18 mouse cellular contexts compared by ENCODE assay signal in the genomic region with DNA sequence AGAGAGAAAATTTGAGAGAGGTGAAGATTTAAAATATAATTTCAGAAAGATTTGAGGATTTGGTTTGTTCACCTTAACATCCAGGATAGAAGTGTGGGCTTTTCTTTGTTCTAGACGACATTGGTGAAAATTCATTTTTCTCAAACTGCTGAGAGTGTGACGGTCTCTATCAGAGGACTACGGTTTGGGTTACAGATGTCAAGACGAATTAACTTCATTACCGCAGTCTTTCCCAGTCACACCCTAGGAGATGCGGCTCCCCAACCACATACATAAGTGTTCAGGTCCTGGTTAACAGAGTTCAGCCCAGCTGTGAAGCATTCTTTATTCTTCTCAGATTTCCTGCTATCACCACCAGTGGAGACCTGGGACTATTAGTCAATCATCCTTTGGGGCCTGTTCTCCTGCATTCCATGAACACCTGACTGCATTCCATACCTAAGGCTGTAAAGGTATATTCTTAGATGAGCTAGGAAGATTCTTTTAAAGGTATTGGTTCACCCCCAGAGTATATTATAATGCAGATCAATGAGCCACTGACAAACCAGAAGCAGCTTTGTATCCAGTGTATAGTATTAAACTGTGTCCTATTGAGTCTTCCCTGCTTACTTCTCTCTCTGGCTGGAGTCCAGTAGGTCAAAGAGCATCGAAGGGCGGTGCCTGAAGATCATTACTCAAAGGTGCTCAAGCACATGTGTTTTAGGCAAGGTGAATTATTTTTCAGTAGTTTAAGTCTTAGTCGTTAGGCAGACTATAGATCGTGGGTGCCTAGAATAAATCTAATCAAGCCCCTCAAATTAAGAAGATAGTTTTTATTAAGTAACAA.
DNase-seq lines count a peak whose midpoint lies in the region; ATAC-seq and TF ChIP-seq lines count a peak whose summit lies in the region.
"Had no signal": no experiment of that assay in that cellular context is flagged by ENCODE, and none has a peak within 500 bp of the region (broad histone marks: within the 10 kb centered on the region; RNA-seq: fewer than 3 reads in every experiment).

No protein-coding gene starts in this region.

- no peaks in the 10 kb centered on the region for H3K36me3 ChIP-seq in liver, adult 2 months (ENCODE audit: control insufficient read depth, insufficient read depth, low read length)
- no peaks in the 10 kb centered on the region for H3K36me3 ChIP-seq in embryonic facial prominence, embryonic 14.5 days (ENCODE audit: control insufficient read depth, insufficient read depth, low read length)
- H3K36me3 ChIP-seq: embryonic facial prominence, embryonic 15.5 days; midbrain, embryonic 15.5 days had no signal

- peak; percentile 6 for DNase-seq in liver, adult 2 months (ENCODE audit: extremely low read depth, low read depth, low spot score)
- DNase-seq in liver = no peak
- DNase-seq in R1 (ENCODE audit: low read depth, low spot score) = peak; percentile 89
- DNase-seq in embryonic facial prominence, embryonic 14.5 days (ENCODE audit: low spot score) = peak; percentile 39
- peak; percentile 62 for DNase-seq in kidney, postnatal 14 days
- no peak for DNase-seq in cerebellum, postnatal 36 days
- DNase-seq: adrenal gland, adult 2 months; cerebellum, adult 9-10 months; heart, postnatal 10 days; left cerebral cortex, postnatal 4 days; lung, adult 2 months; right cerebral cortex, postnatal 4 days had no signal

- H3K4me2 ChIP-seq in embryonic facial prominence, embryonic 14.5 days (ENCODE audit: low read depth, low read length) = no peak overlapping the region
- H3K4me2 ChIP-seq: embryonic facial prominence, embryonic 15.5 days; heart, embryonic 11.5 days; liver, embryonic 11.5 days; midbrain, embryonic 15.5 days had no signal

- no peak for TF ChIP-seq POLR2A in liver, adult 2 months (IDR thresholded peaks at IDR 0.05; ENCODE audit: extremely low read depth, insufficient read depth, low read length)

- H3K27me3 ChIP-seq in liver, adult 2 months (ENCODE audit: control insufficient read depth, insufficient read depth, low read length) = no peaks in the 10 kb centered on the region
- no peaks in the 10 kb centered on the region for H3K27me3 ChIP-seq in embryonic facial prominence, embryonic 14.5 days (replicated peaks; ENCODE audit: control insufficient read depth, insufficient read depth, low read length)
- H3K27me3 ChIP-seq: embryonic facial prominence, embryonic 15.5 days; midbrain, embryonic 15.5 days had no signal

- no peak for TF ChIP-seq CTCF in liver, adult 2 months (IDR thresholded peaks at IDR 0.05; ENCODE audit: low read depth, low read length)

- H3K27ac ChIP-seq in liver, adult 2 months (replicated peaks; ENCODE audit: insufficient read depth, low read depth, low read length) = no peak overlapping the region
- no peak overlapping the region for H3K27ac ChIP-seq in embryonic facial prominence, embryonic 14.5 days (replicated peaks; ENCODE audit: low read depth, low read length)
- H3K27ac ChIP-seq: embryonic facial prominence, embryonic 15.5 days; midbrain, embryonic 15.5 days had no signal

- 87% methylated on average over 10 of the region's 10 CpGs for WGBS in liver, adult 2 months
- WGBS in embryonic facial prominence, embryonic 14.5 days = 56% methylated on average over 10 of the region's 10 CpGs

- H3K4me3 ChIP-seq in liver, adult 2 months (ENCODE audit: insufficient read depth, low read depth, low read length) = no peak overlapping the region
- H3K4me3 ChIP-seq in embryonic facial prominence, embryonic 14.5 days (ENCODE audit: low read depth, low read length) = no peak overlapping the region
- H3K4me3 ChIP-seq: embryonic facial prominence, embryonic 15.5 days; midbrain, embryonic 15.5 days had no signal

- peaks cover 6% of the 10 kb centered on the region; the same call in 1 of the 2 replicates for H3K9me3 ChIP-seq in embryonic facial prominence, embryonic 14.5 days (ENCODE audit: control insufficient read depth, low read length)
- H3K9me3 ChIP-seq: embryonic facial prominence, embryonic 15.5 days; midbrain, embryonic 15.5 days had no signal

- peak; percentile 33; the same call in 1 of the 2 replicates for ATAC-seq in embryonic facial prominence, embryonic 14.5 days (ENCODE audit: low read depth)
- no peak for ATAC-seq in megakaryocyte progenitor cell, adult 5-6 weeks (replicated peaks; ENCODE audit: poor library complexity)
- ATAC-seq: forebrain, embryonic 16.5 days; midbrain, embryonic 15.5 days had no signal

- no peaks in the 10 kb centered on the region for H3K4me1 ChIP-seq in liver, adult 2 months (ENCODE audit: control insufficient read depth, insufficient read depth, low read length)
- peaks cover 3% of the 10 kb centered on the region for H3K4me1 ChIP-seq in embryonic facial prominence, embryonic 14.5 days (ENCODE audit: control insufficient read depth, insufficient read depth, low read length)

- no peaks in the 10 kb centered on the region for H3K79me2 ChIP-seq in liver, adult 2 months (ENCODE audit: control insufficient read depth, insufficient read depth, low read length)

- no peak overlapping the region for H3K9ac ChIP-seq in liver, adult 2 months (ENCODE audit: low read depth, low read length)
- no peak overlapping the region for H3K9ac ChIP-seq in embryonic facial prominence, embryonic 14.5 days (ENCODE audit: low read depth, low read length)
- H3K9ac ChIP-seq: embryonic facial prominence, embryonic 15.5 days; midbrain, embryonic 15.5 days had no signal

Comparison
In these comparisons a context has a peak if more than half of its experiments do, and no peak if none do; other contexts are left out.
1. DNase-seq: peak in liver, adult 2 months (single experiment), R1 (single experiment), embryonic facial prominence, embryonic 14.5 days (single experiment) and kidney, postnatal 14 days (single experiment); none in liver (single experiment) and cerebellum, postnatal 36 days (0 of 2).